Mouse (Mus musculus): ENCODE results near the gene Pla2g4b.

DNA sequence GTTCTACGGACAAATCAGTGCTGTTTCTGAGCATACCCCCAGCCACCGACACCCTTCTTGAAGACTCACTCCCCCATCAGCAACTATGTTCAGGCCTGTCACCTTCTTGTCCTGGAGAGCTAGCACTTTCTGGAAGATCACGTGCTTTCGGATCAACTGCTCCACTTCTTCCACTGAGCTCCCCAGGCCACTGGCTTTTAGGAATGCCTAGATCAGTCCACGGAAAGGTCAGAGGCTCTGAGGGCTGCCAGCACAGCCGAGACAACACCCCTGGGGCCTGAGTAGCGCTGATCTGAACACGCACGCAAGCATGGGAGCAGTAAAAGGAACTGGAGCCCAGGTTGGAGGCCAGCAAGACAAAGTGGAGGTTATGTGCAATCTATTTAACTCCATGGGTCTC is 27.4 kb downstream of the Pla2g4b start:
- TF ChIP-seq CTCF (IDR thresholded peaks at IDR 0.05) = no peak
- no peak for TF ChIP-seq EP300 (IDR thresholded peaks at IDR 0.05)
